Mouse (Mus musculus): Measurements from ENCODE around the gene Atxn1.

The Atxn1 gene

DNA sequence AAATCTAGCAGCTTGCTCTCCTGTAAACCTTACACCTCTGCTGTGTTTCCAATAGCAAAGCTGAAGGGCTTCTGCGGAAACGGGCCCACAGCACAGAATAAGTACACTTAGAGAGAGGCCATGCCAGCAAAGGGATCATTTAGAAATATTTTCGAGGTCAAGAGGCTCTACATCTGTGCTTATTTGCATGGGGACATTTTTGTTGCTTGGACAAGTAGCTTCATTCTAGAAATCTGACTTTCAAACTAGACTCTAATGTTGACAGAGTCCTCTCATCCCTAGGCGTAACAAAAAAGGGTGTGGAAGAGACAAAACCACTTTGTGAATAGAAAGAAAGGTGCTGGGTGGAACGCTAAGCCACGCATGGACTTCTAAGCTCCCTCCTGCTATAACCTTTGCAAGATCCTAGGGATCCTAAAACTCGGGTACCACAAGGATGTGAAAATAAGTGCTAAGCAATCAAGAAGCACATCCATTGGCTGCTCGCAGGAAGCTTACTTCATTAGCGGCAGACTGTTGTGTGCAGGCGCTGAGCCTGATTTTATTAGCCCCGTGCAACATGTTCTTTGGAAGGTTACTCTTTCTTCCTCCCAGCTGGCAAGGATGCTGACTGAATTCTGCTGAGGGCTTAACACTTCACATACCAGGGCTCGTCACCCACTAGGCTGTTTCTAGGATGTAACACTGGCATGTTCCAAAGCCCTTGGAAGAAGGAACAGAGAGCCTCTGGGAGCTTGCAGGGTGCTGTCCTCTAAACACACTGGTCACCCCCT is 334.1 kb downstream of the Atxn1 start:
- POLR2A ChIA-PET = interaction anchor here in 1 of 4 experiments (2.0 kb wide), 1 partner anchor 10 kb away, joined by 8 read pairs; no protein-coding TSS in a partner anchor

DNA sequence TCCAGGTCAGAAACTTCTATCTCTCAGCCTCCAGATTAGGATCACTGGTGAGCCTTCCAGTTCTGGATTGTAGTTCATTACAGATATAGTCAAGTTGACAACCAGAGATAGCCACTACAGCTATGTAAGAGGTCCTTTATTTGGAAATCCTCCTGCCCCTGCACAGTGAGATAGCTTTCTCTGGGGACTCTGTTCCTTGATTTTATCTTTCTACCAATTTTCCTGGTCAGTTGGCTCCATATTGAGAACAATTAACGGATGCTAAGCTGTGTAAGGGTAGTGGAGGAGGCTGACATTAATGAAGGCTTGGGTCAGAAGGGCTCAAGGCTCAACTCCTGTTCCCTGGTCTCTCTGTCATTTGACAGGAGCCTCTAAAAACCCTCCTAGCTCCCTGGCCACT is 335.1 kb downstream of the Atxn1 start:
- POLR2A ChIA-PET = interaction anchor here in 1 of 4 experiments (2.0 kb wide), 1 partner anchor 9 kb away, joined by 8 read pairs; no protein-coding TSS in a partner anchor
- CTCF ChIA-PET = interaction anchor here in 1 of 4 experiments (1.7 kb wide), 1 partner anchor 178 kb away, joined by 3 read pairs; no protein-coding TSS in a partner anchor

More for the DNA sequence above, 334.1 kb downstream of the Atxn1 start:
- CTCF ChIA-PET = interaction anchor here in 3 of 4 experiments (0.6 to 1.7 kb wide), 4 partner anchors 17 to 531 kb away, joined by 3 to 4 read pairs (median 4); no protein-coding TSS in a partner anchor

DNA sequence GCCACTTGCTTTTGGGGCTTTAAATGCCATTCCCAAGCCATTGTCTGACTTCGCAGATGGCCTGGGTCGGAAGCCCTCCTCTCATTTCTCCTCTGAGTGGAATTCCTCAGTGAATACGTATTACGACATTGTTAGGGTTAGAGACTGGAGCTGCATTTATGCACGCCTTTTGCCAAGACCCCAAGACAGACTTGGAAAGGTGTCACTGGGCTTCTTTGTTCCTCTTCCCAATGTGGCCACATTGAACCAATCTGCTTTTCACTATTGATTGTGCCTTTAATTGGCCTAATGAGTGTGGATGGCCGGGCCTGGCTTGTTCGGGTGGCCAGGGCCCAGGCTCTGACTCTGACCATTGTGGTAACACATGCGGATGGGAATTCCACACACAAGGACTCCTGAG is 336.5 kb downstream of the Atxn1 start:
- POLR2A ChIA-PET = interaction anchor here in 1 of 4 experiments (1.8 kb wide), 1 partner anchor 15 kb away, joined by 3 read pairs; no protein-coding TSS in a partner anchor
- CTCF ChIA-PET = no interaction called here

DNA sequence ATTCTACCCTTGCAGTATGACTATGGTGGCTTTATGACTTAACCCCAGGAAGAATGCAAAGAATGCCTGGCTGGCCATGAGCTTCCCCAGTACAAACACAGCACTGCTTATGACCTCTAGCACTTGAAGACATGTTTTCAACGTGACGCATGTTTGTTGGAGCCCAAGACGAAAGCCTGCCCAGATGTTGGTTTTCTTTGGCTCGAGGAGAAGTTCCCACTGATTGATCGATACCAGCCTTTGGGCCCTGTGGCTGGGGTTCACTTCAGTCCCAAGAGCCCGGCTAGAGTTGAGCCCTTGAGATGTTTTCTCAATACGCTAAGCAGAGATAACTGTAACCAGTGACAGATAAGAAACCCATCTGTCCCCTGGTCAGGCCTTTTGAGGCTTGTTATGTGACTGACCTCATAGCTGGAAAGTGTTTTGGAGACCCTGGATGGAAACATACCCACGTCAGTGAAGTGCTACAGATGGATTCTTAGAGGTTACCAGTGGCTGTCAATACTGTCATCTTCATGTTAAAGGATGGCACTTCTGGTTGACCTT is 337.5 kb downstream of the Atxn1 start:
- CTCF ChIA-PET = interaction anchor here in 2 of 4 experiments (0.6 to 1.0 kb wide), 2 partner anchors 14 kb away, joined by 3 read pairs; no protein-coding TSS in a partner anchor

DNA sequence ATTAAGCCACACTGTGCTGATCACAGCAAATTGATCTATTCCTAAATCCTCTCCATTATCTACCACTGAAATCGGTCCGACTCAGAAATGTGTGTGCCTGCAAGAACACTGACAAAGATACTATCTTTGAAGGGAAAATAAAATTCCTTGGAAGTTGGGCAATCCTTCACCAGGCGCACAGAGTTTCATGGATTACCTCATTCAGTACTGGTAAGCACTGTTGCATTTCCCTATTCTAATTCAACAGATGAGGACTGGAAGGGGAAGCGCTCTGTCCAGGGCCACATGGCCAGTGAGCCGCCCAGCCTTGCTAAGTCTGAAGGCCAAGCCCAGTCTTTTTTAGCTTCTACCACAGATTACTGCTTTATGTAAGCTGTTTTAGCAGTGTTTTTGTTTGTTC is 339.1 kb downstream of the Atxn1 start:
- ChIA-PET CTCF (no interaction called here), POLR2A (interaction anchor here in 1 of 4 experiments (1.2 kb wide), 1 partner anchor 12 kb away, joined by 4 read pairs; no protein-coding TSS in a partner anchor)

More for the DNA sequence above, 337.5 kb downstream of the Atxn1 start:
- POLR2A ChIA-PET = interaction anchor here in 1 of 4 experiments (1.8 kb wide), 1 partner anchor 14 kb away, joined by 3 read pairs; no protein-coding TSS in a partner anchor

DNA sequence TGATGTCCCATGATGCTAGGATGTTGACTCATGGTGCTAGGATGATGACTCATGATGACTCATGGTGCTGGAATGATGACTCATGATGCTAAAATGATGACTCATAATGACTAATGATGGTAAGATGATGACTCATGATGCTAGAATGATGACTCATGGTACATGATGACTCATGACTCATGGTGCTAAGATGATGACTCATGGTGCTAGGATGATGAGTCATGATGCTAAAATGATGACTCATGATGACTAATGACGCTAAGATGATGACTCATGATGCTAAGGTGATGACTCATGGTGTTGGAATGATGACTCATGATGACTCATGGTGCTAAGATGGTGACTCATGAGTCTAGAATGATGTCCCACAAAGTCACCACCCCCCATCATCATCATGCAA is 341.0 kb downstream of the Atxn1 start:
- ChIA-PET CTCF (no interaction called here), POLR2A (no interaction called here)

DNA sequence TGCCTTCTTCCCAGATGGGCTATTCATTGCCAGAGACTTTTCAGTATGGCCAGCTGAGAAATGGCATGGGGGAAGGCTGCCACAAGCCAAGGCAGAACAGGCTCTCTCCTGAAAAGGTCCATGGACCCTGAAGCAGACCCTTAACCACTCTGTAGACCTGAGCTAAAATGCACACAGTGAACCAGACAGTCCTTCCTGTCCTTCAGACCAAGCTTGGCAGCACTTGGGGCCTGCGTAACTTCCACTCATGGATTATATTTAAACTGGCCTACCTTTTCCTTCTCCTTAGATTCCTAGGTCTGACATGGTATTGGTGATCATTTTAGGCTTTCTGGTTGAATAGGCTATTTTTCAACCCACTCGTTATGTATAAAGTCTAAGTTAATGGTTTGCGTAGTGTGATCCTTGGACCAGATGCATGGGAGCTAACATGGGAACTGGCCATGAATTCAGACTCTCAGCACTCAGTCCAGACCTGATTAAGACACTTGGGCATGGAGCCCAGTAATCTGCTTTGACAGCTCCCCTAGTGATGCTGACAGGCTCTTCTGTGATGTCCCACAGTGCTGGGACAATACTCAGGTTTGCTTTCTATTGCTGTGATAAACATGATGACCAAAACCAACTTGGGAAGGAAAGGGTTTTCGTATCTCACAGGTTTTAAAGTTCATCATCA is 341.8 kb downstream of the Atxn1 start:
- CTCF ChIA-PET = interaction anchor here in 3 of 4 experiments (0.8 to 1.9 kb wide), 4 partner anchors 9 to 14 kb away, joined by 3 to 10 read pairs (median 4); no protein-coding TSS in a partner anchor
- POLR2A ChIA-PET = no interaction called here

DNA sequence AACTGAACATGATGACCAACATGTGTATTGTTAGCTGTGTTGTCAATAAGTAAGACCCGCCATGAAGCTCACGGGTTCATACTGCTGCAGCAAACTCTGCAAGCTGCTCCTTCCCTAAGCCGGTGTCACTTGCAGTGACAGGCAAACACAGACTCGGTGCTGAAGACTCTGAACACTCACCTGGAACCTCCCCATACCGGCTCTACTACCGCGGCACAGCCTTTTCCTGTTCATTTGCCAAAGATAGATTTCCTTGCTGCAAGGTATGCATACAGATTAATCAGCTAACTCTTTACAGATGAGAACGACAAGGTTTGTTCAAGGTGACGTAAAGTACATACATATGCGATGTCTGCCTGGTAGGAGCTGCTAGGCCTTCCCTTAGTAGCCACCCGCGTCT is 344.1 kb downstream of the Atxn1 start:
- CTCF ChIA-PET = interaction anchor here in 2 of 4 experiments (1.2 to 1.4 kb wide), 3 partner anchors 15 to 48 kb away, joined by 3 to 5 read pairs (median 4); no protein-coding TSS in a partner anchor

DNA sequence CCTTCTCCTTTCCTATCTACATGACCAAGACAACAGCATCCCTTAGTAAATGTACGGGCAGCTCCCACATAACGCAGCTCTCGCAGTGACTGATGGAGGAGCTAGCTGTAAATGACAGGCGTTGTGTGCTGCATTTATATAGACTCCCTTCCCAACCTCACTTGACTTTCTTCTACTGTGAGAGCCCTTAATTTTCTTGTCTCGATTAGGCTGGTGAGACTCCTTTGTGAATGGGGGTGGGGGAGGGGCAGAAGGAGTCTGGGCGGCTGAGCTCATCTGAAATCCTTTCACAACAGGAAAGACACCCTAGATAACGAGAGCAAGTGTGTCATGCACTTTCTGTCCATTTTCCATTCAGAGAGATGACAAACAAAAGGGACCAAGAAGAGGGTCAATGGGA is 344.5 kb downstream of the Atxn1 start:
- POLR2A ChIA-PET = interaction anchor here in 2 of 4 experiments (0.9 to 1.6 kb wide), 3 partner anchors 10 to 114 kb away, joined by 3 to 8 read pairs (median 4); no protein-coding TSS in a partner anchor
- CTCF ChIA-PET = interaction anchor here in 1 of 4 experiments (1.2 to 1.3 kb wide), 2 partner anchors 15 to 48 kb away, joined by 3 to 4 read pairs; no protein-coding TSS in a partner anchor

More for the DNA sequence above, 344.1 kb downstream of the Atxn1 start:
- POLR2A ChIA-PET = interaction anchor here in 3 of 4 experiments (0.9 to 1.6 kb wide), 5 partner anchors 9 to 115 kb away, joined by 3 to 8 read pairs (median 3); no protein-coding TSS in a partner anchor

DNA sequence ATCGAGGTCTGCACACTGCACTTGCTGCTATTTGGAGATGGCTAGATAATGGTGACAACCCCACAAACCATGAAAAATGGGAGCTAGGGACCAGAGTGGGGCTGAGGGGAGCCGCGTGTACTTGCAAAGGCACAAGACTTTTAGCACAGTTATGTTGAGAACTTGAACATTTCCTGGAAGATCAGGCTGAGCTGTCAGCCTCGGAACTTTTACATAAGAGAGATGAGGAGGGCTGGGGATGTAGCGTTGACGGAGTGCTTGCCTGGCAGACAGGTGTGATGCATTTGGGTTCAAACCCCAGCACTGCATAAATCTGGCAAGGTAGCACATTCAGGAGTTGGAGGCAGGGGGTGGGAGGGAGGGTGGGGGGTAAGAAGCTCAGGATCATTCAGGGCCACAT is 346.8 kb downstream of the Atxn1 start:
- ChIA-PET POLR2A (interaction anchor here in 1 of 4 experiments (0.6 kb wide), 1 partner anchor 236 kb away, joined by 5 read pairs; no protein-coding TSS in a partner anchor), CTCF (no interaction called here)

DNA sequence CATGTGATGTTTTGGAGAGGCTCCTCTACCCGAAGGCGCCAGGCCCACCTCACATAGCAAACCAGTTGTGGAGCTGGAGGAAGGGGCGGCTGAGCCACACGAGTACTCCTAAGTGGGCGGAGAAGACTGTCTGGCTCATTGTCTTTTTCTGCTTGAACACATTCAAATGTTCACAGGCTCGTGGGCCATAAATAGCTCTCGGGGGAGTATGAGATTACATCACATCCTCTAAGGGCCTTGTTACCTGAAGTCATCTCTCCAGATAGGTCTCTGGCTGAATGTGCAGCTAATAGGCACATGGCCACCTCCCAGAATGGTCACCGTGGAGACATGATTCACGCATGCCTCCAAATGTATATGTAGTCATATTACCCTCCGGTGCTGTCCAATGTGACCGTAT is 350.0 kb downstream of the Atxn1 start:
- CTCF ChIA-PET = interaction anchor here in 2 of 4 experiments (0.5 to 1.6 kb wide), 2 partner anchors 23 to 76 kb away, joined by 3 read pairs; no protein-coding TSS in a partner anchor
- POLR2A ChIA-PET = no interaction called here

DNA sequence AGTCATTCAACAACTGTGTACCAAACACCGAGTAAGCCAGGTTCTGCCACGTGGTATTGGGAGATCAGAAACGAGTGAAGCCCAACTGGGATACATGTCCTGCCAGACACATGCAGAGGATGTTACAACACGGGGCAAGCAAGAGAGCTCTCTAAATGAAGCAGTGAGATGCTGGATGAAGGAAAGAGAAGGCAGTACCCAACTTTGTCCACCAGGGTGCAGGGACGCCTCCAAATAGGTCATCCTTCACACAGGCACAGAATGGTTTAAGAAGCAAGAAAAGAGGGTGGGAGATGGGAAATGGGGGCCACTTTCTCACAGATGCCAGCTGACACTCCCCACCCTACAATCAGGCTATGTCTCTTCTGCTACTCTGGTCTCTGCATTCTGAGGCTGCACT is 351.5 kb downstream of the Atxn1 start:
- ChIA-PET CTCF (interaction anchor here (0.5 to 2.0 kb wide), 33 partner anchors 8 to 645 kb away, joined by 3 to 10 read pairs (median 3); no protein-coding TSS in a partner anchor), POLR2A (interaction anchor here in 2 of 4 experiments (0.7 to 1.0 kb wide), 4 partner anchors 12 to 41 kb away, joined by 3 to 4 read pairs (median 3); no protein-coding TSS in a partner anchor)

DNA sequence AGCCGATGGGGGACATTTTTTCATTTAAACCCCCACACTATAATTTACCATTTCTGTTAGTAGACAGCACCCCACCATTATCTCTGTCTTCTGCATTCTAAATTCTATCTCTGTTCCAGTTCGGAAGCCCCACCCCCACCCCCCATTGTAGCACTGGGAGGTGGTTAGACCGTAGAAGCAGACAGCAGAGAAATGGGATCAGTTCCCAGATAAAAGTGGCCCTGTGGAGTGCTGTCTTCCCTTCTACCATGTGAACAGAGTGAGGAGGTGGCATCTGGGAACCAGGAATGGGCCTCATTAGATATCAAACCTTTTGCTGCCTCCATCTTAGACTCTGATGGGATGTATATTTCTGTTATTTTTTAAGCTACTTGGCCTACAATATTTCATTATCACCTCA is 353.3 kb downstream of the Atxn1 start:
- ChIA-PET POLR2A (interaction anchor here in 1 of 4 experiments (1.2 kb wide), 1 partner anchor 10 kb away, joined by 6 read pairs; no protein-coding TSS in a partner anchor), CTCF (interaction anchor here in 1 of 4 experiments (0.6 kb wide), 1 partner anchor 355 kb away, joined by 4 read pairs; no protein-coding TSS in a partner anchor)

DNA sequence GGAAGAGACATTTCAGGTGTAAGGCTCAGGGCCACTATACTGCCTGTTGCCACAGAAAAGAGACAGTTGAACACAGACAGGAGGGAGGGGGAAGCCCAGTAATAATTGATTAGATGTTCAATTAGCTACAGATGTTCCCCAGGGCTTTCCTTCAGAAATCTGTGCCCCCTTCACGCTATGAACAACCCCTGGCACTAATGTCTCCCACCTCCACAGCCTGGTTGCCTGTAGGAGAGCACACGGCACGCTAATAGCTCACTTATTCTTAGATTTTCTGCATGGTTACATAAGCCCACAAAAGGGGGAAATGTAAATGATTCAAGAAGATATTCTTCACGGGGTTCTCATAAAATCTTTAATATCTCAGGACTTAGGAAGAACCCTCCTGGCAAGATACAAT is 355.3 kb downstream of the Atxn1 start:
- POLR2A ChIA-PET = no interaction called here
- CTCF ChIA-PET = interaction anchor here in 2 of 4 experiments (0.7 to 0.8 kb wide), 2 partner anchors 23 to 649 kb away, joined by 3 to 4 read pairs; no protein-coding TSS in a partner anchor

DNA sequence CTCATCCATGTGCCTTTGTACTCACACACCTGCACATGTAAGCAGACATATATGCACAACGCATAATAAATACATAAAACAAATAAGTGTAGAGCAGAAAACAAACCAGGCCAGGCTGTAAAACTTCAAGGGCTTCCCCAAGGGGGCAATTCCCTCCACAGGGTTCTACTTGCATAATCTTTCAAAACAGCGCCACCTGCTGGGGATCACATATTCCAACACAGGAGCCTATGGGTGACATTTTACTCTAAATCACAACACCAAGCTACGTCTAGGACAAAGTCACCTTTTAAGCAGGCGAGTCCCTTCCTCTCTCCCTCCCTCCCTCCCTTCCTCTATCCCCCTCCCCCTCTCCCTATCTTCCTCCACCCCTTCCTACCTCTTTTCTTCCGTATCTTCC is 356.2 kb downstream of the Atxn1 start:
- CTCF ChIA-PET = interaction anchor here in 2 of 4 experiments (0.5 to 1.4 kb wide), 2 partner anchors 36 to 1777 kb away, joined by 3 to 4 read pairs; no protein-coding TSS in a partner anchor

DNA sequence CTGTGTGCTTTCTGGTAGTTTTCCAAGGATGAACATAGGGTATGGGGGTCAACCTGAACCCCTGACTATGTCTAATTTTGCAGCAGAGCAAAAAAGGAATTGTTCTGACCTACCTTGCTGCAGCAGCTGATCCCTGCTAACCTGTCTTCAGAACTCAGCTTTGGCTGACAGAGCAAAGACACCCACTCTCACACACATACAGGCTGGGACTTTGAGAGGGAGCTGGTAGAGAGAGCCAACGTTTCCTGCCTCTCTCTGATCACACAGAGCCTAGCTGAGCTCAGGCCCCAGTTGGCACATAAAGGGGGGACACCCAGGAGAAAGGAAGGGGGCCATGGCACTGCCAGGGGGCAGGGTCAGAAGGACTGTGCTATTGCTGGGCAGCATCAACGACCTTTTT is 356.9 kb downstream of the Atxn1 start:
- ChIA-PET POLR2A (no interaction called here), CTCF (interaction anchor here in 2 of 4 experiments (1.1 to 1.4 kb wide), 2 partner anchors 36 to 69 kb away, joined by 3 to 4 read pairs; no protein-coding TSS in a partner anchor)

More for the DNA sequence above, 356.2 kb downstream of the Atxn1 start:
- POLR2A ChIA-PET = no interaction called here

DNA sequence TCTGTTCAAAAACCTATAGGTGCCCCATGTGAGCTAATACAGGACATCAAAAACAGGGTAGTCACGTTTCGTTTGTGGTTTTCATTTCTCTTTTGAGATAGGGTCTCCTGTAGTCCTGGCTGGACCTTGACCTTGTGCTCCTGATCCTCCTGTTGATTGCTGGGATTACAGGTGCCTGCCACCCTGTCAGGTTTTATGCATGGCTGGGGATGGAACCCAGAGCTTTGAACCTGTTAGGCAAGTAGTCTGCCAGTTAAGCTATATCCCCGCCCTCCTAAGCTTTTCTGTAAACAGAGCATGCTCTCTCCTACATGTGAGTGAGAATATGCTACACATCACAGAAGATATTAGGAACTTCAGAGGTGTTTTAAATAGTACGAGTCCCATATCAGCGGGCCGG is 361.2 kb downstream of the Atxn1 start:
- ChIA-PET POLR2A (no interaction called here), CTCF (interaction anchor here in 1 of 4 experiments (0.9 to 1.3 kb wide), 3 partner anchors 9 to 65 kb away, joined by 3 read pairs; no protein-coding TSS in a partner anchor)

DNA sequence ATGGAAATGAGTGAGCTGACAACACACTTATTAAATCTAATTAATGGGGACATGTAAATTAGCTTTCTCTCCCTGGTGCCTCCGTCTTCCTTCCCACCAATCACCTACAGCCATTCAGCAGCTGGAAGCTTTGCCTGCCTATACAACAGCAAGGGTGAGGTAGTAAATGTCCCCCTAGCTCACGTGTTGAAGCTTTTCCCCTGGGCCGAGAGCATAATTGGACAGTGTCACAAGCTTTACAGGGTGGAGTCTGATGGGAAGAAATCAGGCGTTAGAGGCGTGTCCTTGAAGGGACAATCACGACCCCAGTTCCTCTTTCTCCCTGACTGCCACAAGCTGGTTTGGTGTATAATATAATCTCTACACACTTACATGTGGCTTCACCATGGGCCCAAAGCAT is 364.4 kb downstream of the Atxn1 start:
- ChIA-PET CTCF (interaction anchor here (0.6 to 1.6 kb wide), 7 partner anchors 13 to 39 kb away, joined by 3 to 8 read pairs (median 4); no protein-coding TSS in a partner anchor), POLR2A (interaction anchor here in 2 of 4 experiments (0.6 to 1.4 kb wide), 2 partner anchors 11 to 795 kb away, joined by 3 to 6 read pairs; no protein-coding TSS in a partner anchor)

Measured in embryonic stem cell, embryonic (primary cell).